Comparison of ENCODE assay signal across 9 mouse cellular contexts in the genomic region with DNA sequence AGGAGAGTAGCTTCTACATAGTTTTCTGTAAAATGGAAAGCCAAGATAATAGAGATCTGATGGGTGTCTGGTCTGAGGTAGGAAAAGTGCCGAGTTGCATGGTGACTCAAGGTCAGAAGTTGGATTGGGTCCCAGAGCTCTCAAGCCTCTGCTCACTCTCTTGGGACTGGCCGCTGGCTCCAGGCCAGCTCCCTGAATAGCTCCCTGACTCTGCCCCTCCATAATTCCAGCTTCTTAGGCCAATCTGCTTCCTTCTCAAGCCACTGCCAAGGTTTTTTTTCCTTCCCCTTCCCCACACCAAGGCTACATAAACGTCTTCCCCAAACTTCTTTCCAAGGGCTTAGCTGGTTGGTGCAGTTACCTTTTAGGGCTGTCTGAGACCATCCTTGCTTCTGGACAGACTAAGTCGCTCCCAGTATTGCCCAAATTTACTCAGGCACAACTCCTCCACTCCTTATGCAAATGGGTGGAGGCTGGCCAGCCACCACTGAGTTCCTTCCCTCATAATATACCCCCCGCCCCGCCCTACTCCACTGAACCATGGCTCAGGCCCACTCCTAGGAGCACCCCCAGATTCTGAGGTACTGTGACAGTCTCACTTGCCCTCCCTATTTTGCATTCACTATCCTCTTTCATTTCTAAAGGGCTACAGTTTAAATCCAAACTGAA. TPM values are rescaled to one million over a fixed set of nuclear protein-coding genes. Genes with fewer than 3 reads are reported as not detected.
DNase-seq lines count a peak whose midpoint lies in the region; ATAC-seq and TF ChIP-seq lines count a peak whose summit lies in the region.
"Had no signal": no experiment of that assay in that cellular context is flagged by ENCODE, and none has a peak within 500 bp of the region (broad histone marks: within the 10 kb centered on the region; RNA-seq: fewer than 3 reads in every experiment).

No protein-coding gene starts in this region.

- 55% methylated on average over 6 of the region's 6 CpGs for WGBS in hindbrain, postnatal 0 days
- WGBS in hindbrain, embryonic 10.5 days, result 80% methylated on average over 6 of the region's 6 CpGs
- whole genome bisulfite sequencing in neural tube, embryonic 15.5 days, result 79% methylated on average over 6 of the region's 6 CpGs

- no peak for TF ChIP-seq POLR2A in myocyte (IDR thresholded peaks at IDR 0.05; ENCODE audit: insufficient read length, low read depth)

- DNase-seq in hindbrain, postnatal 0 days (ENCODE audit: low spot score), result peak; percentile 54
- no peak for DNase-seq in hindbrain, embryonic 10.5 days (ENCODE audit: low spot score)
- peak; percentile 78 to 79 for DNase-seq in heart, postnatal 36 days
- no peak for DNase-seq in spleen, postnatal 14 days (ENCODE audit: low spot score in 2 of 2)
- no peak for DNase-seq in retina, postnatal 1 day

- intact Hi-C loops in heart, postnatal 36 days (cut with DNase I), result no loop called here

- H3K4me2 ChIP-seq in hindbrain, postnatal 0 days (ENCODE audit: low read depth, low read length), result no peak overlapping the region
- H3K4me2 ChIP-seq in myocyte (ENCODE audit: low read depth), result peak overlapping the region; percentile 42
- H3K4me2 ChIP-seq in neural tube, embryonic 15.5 days, result no peak overlapping the region

- H3K27ac ChIP-seq in hindbrain, postnatal 0 days, result no peak overlapping the region
- no peak overlapping the region for H3K27ac ChIP-seq in hindbrain, embryonic 10.5 days
- H3K27ac ChIP-seq in brown adipose tissue, adult 24 weeks (replicated peaks; ENCODE audit: low read depth, low read length), result peak overlapping the region; percentile 52; the same call in 1 of the 2 replicates
- no peak overlapping the region for H3K27ac ChIP-seq in neural tube, embryonic 15.5 days (replicated peaks)

- no peaks in the 10 kb centered on the region for H3K36me3 ChIP-seq in hindbrain, postnatal 0 days (ENCODE audit: insufficient read depth, low read length)
- no peaks in the 10 kb centered on the region for H3K36me3 ChIP-seq in hindbrain, embryonic 10.5 days
- no peaks in the 10 kb centered on the region for H3K36me3 ChIP-seq in myocyte (ENCODE audit: control insufficient read depth, insufficient read depth)
- no peaks in the 10 kb centered on the region for H3K36me3 ChIP-seq in neural tube, embryonic 15.5 days

- H3K27me3 ChIP-seq in hindbrain, postnatal 0 days (ENCODE audit: insufficient read depth, low read length), result peaks cover 4% of the 10 kb centered on the region; the same call in 1 of the 2 replicates
- peaks cover 85% of the 10 kb centered on the region for H3K27me3 ChIP-seq in hindbrain, embryonic 10.5 days (ENCODE audit: insufficient read depth, poor library complexity, severe bottlenecking)
- H3K27me3 ChIP-seq in myocyte (ENCODE audit: control insufficient read depth, insufficient read depth, insufficient read length), result no peaks in the 10 kb centered on the region
- peaks cover 32% of the 10 kb centered on the region; the same call in 1 of the 2 replicates for H3K27me3 ChIP-seq in neural tube, embryonic 15.5 days (replicated peaks)
- H3K27me3 ChIP-seq: CH12.LX had no signal

- H3K79me2 ChIP-seq in myocyte (ENCODE audit: control insufficient read depth, insufficient read depth), result no peaks in the 10 kb centered on the region

- H3K4me1 ChIP-seq in hindbrain, postnatal 0 days (ENCODE audit: insufficient read depth, low read length), result no peaks in the 10 kb centered on the region
- no peaks in the 10 kb centered on the region for H3K4me1 ChIP-seq in hindbrain, embryonic 10.5 days (replicated peaks)
- H3K4me1 ChIP-seq in brown adipose tissue, adult 24 weeks (ENCODE audit: control insufficient read depth, insufficient read depth, insufficient read length, low read length), result peaks cover 17% of the 10 kb centered on the region
- H3K4me1 ChIP-seq in neural tube, embryonic 15.5 days, result no peaks in the 10 kb centered on the region

- H3K9ac ChIP-seq in hindbrain, postnatal 0 days (replicated peaks; ENCODE audit: low read length), result no peak overlapping the region
- no peak overlapping the region for H3K9ac ChIP-seq in neural tube, embryonic 15.5 days (replicated peaks)

- ATAC-seq in hindbrain, postnatal 0 days, result no peak
- no peak for ATAC-seq in neural tube, embryonic 15.5 days (ENCODE audit: low FRiP score)

- H3K4me3 ChIP-seq in hindbrain, postnatal 0 days (ENCODE audit: low read length), result no peak overlapping the region
- no peak overlapping the region for H3K4me3 ChIP-seq in hindbrain, embryonic 10.5 days
- H3K4me3 ChIP-seq in brown adipose tissue, adult 24 weeks (ENCODE audit: insufficient read depth, low read depth, low read length), result no peak overlapping the region
- H3K4me3 ChIP-seq in myocyte, result no peak overlapping the region
- H3K4me3 ChIP-seq in neural tube, embryonic 15.5 days (replicated peaks), result no peak overlapping the region

- H3K9me3 ChIP-seq in hindbrain, postnatal 0 days (ENCODE audit: low read length), result no peaks in the 10 kb centered on the region
- no peaks in the 10 kb centered on the region for H3K9me3 ChIP-seq in hindbrain, embryonic 10.5 days
- no peaks in the 10 kb centered on the region for H3K9me3 ChIP-seq in neural tube, embryonic 15.5 days (replicated peaks)

- no peak for TF ChIP-seq CTCF in hindbrain, postnatal 0 days (IDR thresholded peaks at IDR 0.05; ENCODE audit: low read depth)

- H3ac ChIP-seq in myocyte (ENCODE audit: control insufficient read depth, insufficient read length), result no peak overlapping the region

TF ChIP-seq in myocyte, 11 proteins besides CTCF, POLR2A, EP300 and RAD21:
- TF ChIP-seq TCF3 (IDR thresholded peaks at IDR 0.05; ENCODE audit: insufficient read length, low read depth) (no peak), POLR2AphosphoS2 (IDR thresholded peaks at IDR 0.05; ENCODE audit: insufficient read length, low read depth) (no peak), MYOG (IDR thresholded peaks at IDR 0.05; ENCODE audit: control insufficient read depth in 1 of 3, insufficient read depth in 1 of 3, insufficient read length in 2 of 3, low read depth in 2 of 3) (no peak), USF1 (IDR thresholded peaks at IDR 0.05; ENCODE audit: low read depth) (no peak), MAX (IDR thresholded peaks at IDR 0.05; ENCODE audit: low read depth) (no peak), MYOD1 (IDR thresholded peaks at IDR 0.05; ENCODE audit: control insufficient read depth in 1 of 3, insufficient read length in 2 of 3, low read depth in 2 of 3) (no peak), E2F4 (IDR thresholded peaks at IDR 0.05; ENCODE audit: insufficient read depth) (no peak)
TF ChIP-seq in myocyte: peak in this region for 0.

RNA-seq across cellular contexts. Expression of a gene that starts 42.1 kb away (rescaled TPM):
- 102 and 112 TPM in 2 replicates for total RNA-seq in hindbrain, postnatal 0 days (2014; rRNA removed)
- 114 and 117 TPM in 2 replicates for polyA plus RNA-seq in hindbrain, postnatal 0 days (2015; fragmentation: Nextera tagmentation; extraction: Ambion mirVana)
- polyA plus RNA-seq in hindbrain, embryonic 10.5 days (2016; fragmentation: Nextera tagmentation; extraction: Ambion mirVana), result 122 and 124 TPM in 2 replicates
- polyA plus RNA-seq in brown adipose tissue, adult 24 weeks (2012; ENCODE audit: insufficient read depth, insufficient read length, missing spikeins), result 38.4 and 73.3 TPM in 2 replicates
- 100 to 1,000 TPM; 149 to 172 TPM for total RNA-seq in heart, postnatal 36 days (2021)
- polyA plus RNA-seq in myocyte (2012; fragmentation: generic; extraction: Trizol), result 87.0 TPM
- polyA plus RNA-seq in neural tube, embryonic 15.5 days (2015; fragmentation: Nextera tagmentation; extraction: Ambion mirVana), result 128 and 132 TPM in 2 replicates

Comparison
In these comparisons a context has a peak if more than half of its experiments do, and no peak if none do; other contexts are left out.
1. DNase-seq: peak in hindbrain, postnatal 0 days (single experiment) and heart, postnatal 36 days (2 of 2); none in hindbrain, embryonic 10.5 days (single experiment), spleen, postnatal 14 days (0 of 2) and retina, postnatal 1 day (single experiment).